Mouse (Mus musculus): ENCODE data around the gene Ifit3.

DNA sequence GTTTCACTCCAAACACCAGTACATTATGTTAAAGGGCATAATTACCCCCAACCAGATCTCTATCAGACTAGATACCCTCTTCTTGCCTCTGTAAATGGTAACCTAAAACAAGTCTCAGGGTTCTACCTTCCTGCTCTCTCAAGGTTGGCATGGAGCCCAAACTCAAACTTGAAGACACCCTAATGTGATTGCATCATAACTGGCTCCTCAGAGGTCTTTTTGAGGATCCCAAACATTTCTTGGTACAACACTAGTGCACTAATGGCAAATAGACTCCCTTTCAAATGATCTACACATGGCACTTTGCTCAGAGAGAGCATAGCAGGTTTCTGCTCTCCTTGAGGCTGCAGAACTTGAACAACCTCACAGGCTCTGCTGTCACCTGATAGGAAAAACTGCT is 13.5 kb downstream of the Ifit3 start:
- TF ChIP-seq CTCF (IDR thresholded peaks at IDR 0.05; ENCODE audit: extremely low read depth, insufficient read length, insufficient replicate concordance, low read depth, low read length), result no peak
- TF ChIP-seq POLR2A (IDR thresholded peaks at IDR 0.05; ENCODE audit: low read depth, low read length), result no peak

All from small intestine, adult 2 months (tissue).